Mouse (Mus musculus) thymus, postnatal 4 days (tissue): ENCODE results near the gene Glud1.

Experiments used
- DNase-seq: peaks from one replicate; pipeline ENCODE4 v3.0.0; 2021

Glud1 gene

GRCm38 (mm10) chr14:34310234-34310965 lies at the start of gene Glud1, which contains the start of gene Shld2:
TSS of gene Glud1 (plus strand) at chr14:34310727.
TSS of gene Shld2 (minus strand) at chr14:34310493.
- DNase-seq = peak; percentile 96

GRCm38 (mm10) chr14:34268046-34268445 lies 42.5 kb upstream of the Glud1 start:
- no peak for DNase-seq

GRCm38 (mm10) chr14:34273280-34273679 lies 37.2 kb upstream of the Glud1 start:
- DNase-seq = no peak

GRCm38 (mm10) chr14:34274141-34274540 lies 36.4 kb upstream of the Glud1 start:
- DNase-seq = no peak

- no peak for DNase-seq
Measured at GRCm38 (mm10) chr14:34275225-34275624, 35.3 kb upstream of the Glud1 start.

- no peak for DNase-seq
Measured at GRCm38 (mm10) chr14:34279726-34280125, 30.8 kb upstream of the Glud1 start.

- no peak for DNase-seq
Measured at GRCm38 (mm10) chr14:34280798-34281197, 29.7 kb upstream of the Glud1 start.

- DNase-seq = no peak
Measured at GRCm38 (mm10) chr14:34281736-34282269, 28.7 kb upstream of the Glud1 start.

- no peak for DNase-seq
Measured at GRCm38 (mm10) chr14:34288396-34288795, 22.1 kb upstream of the Glud1 start.

GRCm38 (mm10) chr14:34289259-34290015 lies 21.1 kb upstream of the Glud1 start:
- DNase-seq = no peak

GRCm38 (mm10) chr14:34290229-34290628 lies 20.3 kb upstream of the Glud1 start:
- no peak for DNase-seq

GRCm38 (mm10) chr14:34293641-34294040 lies 16.9 kb upstream of the Glud1 start:
- no peak for DNase-seq

GRCm38 (mm10) chr14:34296350-34296749 lies 14.2 kb upstream of the Glud1 start:
- no peak for DNase-seq

- DNase-seq = no peak
Measured at GRCm38 (mm10) chr14:34297038-34297437, 13.5 kb upstream of the Glud1 start.

GRCm38 (mm10) chr14:34297634-34298033 lies 12.9 kb upstream of the Glud1 start:
- no peak for DNase-seq

- DNase-seq = no peak
Measured at GRCm38 (mm10) chr14:34298871-34299700, 11.4 kb upstream of the Glud1 start.

GRCm38 (mm10) chr14:34302681-34303242 lies 7.8 kb upstream of the Glud1 start:
- no peak for DNase-seq

GRCm38 (mm10) chr14:34303265-34303680 lies 7.3 kb upstream of the Glud1 start:
- DNase-seq = no peak

- no peak for DNase-seq
Measured at GRCm38 (mm10) chr14:34309266-34309665, 1.3 kb upstream of the Glud1 start.

- DNase-seq = no peak
Measured at GRCm38 (mm10) chr14:34309907-34310233, 657 bp upstream of the Glud1 start.

GRCm38 (mm10) chr14:34311021-34311631 lies 599 bp downstream of the Glud1 start:
- DNase-seq = peak; percentile 67

GRCm38 (mm10) chr14:34311691-34312090 lies 1.2 kb downstream of the Glud1 start:
- DNase-seq = no peak
